Mouse (Mus musculus): Measurements from ENCODE around the gene Tbc1d22a.
A peak's percentile ranks its signal among the peaks of the same experiment; 100 is the strongest.
"Not testable (repeated sequence)": the region's sequence is repeated elsewhere in the genome, so short reads cannot be mapped to it uniquely, and the experiment has no call there.

Tbc1d22a gene

DNA sequence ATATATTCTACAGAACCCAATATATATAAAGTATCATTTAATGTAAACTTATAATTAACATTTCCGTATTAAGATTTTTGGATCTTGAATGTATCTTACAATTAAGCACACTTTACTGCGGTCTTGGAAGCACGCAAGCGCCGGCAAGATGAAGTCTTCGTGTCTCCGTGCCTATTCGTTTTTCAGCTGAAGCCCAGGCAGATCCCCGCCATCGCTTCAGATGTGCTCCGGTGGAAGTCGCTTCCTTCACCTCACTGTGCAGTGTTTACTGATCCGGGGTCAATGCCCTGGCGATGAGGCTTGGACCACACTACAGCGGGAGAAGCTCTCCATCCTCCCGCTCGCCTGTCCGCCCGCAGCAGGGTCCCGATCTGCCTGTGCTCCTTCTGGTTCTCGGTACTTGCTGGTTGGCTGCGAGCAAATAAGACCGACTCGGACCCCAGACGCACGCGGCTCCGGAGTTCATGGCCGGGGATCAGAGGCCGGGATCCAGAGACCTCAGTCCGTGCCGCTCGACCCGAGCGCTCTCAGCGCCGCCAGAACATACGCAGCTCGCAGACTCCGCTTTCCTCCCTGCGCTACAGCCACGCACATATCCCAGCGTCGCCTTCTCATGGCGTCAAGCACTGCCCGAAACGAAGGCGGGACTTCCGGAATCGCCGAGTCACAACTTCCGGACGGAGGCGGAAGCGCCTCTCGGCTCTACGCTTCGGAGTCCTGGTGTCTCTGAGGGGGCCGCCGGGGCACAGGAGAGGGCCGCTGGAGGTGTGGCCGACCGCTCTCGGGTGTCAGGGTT lies at the start of gene Tbc1d22a:
Gene Tbc1d22a (plus strand): TSS at position 707 of the 796 bp plus-strand sequence.
- DNase-seq: peak; percentile 96

DNA sequence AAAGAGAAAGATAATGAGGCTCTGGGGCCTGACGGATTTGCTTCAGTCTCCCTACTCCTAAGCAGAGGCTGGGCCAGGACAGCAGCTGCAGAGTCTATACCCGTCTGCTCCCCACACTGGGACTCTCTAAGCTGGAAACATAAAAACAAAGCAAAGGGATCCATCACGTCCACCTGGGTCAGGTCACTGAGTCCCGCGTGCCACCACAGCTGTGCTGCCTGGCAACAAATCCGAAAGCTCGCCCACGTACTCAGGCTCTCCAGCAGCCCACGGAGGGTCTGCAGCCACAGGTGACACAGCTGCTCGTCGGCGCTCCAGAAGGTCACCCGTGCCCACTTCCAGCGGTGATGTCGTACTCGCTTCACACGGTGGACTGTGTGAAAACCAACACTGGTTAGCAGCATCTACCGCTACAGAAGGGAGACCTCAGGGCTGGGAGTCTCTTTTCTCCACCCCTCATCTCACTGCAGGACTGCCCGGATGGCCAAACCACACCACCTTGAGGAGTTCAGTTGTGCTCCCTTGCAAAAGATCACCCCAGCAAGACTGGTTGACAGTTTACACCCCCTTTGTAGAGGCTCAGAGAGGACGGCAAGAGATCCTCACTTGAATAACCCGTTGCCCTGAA lies 49.4 kb upstream of the Tbc1d22a start:
- DNase-seq: no peak

- DNase-seq: no peak
Measured at GRCm38 (mm10) chr15:86165811-86166590, 48.3 kb upstream of the Tbc1d22a start.

GRCm38 (mm10) chr15:86167032-86167655 lies 47.1 kb upstream of the Tbc1d22a start:
- no peak for DNase-seq

- DNase-seq: no peak
Measured at GRCm38 (mm10) chr15:86167787-86168504, 46.3 kb upstream of the Tbc1d22a start.

GRCm38 (mm10) chr15:86168505-86168867 lies 45.8 kb upstream of the Tbc1d22a start:
- DNase-seq: peak in 1 of 2 experiments; percentile 58

- DNase-seq: no peak
Measured at GRCm38 (mm10) chr15:86168941-86169816, 45.1 kb upstream of the Tbc1d22a start.

DNA sequence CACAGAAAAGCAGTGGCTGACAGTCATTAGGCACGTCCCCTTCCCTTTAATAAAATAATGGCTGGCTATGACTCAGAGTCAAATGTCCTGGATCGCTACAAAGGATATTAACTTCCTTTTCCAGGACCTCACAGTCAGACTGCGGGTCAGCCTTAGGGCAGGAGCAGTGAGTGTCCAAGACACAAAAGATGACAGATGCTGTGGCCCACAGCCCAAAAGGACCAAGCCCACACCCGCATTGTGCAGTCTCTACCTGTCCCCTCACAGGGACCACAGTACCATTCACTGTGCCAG lies 44.5 kb upstream of the Tbc1d22a start:
- peak in 1 of 2 experiments; percentile 48 for DNase-seq

DNA sequence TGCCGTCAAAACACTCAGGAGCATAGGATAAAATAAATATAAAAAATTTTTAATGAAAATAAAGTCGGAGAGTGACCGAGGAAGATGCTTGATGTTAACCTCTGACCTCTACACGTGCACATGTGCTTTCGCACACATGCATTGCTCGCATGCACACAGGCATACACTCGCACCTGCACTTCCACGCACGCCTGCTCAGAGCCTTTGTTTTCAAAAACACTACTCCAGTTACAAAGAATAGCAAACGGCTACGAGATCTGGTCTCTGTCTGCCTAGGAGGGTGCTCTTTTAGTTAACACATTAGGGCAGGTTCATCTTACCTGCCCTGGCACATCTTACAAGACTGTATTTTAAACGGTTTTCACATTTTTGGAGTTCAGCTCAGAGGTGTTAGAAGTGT lies 42.9 kb upstream of the Tbc1d22a start:
- DNase-seq: no peak

- no peak for DNase-seq
Measured at GRCm38 (mm10) chr15:86172124-86172523, 42.1 kb upstream of the Tbc1d22a start.

DNA sequence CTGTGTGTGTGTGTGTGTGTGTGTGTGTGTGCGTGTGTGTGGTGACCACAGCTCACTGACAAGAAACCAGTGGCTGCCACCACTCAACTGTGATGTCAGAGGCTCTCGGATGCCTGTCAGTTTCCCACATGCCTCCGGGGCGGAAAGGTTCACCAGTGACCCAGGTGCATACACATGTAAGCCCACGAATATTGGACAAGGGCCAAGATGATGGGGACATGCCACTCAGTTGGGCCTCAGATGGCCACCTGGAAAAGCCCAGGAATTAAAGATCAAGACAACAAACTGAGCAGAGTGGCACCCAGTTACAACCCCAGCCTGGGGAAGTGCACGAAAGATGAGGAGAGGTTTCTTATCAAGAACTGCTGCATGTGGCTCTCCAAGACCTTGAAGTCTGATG lies 41.7 kb upstream of the Tbc1d22a start:
- DNase-seq: no peak

GRCm38 (mm10) chr15:86173136-86173985 lies 40.9 kb upstream of the Tbc1d22a start:
- DNase-seq: peak; percentile 62 to 75

DNA sequence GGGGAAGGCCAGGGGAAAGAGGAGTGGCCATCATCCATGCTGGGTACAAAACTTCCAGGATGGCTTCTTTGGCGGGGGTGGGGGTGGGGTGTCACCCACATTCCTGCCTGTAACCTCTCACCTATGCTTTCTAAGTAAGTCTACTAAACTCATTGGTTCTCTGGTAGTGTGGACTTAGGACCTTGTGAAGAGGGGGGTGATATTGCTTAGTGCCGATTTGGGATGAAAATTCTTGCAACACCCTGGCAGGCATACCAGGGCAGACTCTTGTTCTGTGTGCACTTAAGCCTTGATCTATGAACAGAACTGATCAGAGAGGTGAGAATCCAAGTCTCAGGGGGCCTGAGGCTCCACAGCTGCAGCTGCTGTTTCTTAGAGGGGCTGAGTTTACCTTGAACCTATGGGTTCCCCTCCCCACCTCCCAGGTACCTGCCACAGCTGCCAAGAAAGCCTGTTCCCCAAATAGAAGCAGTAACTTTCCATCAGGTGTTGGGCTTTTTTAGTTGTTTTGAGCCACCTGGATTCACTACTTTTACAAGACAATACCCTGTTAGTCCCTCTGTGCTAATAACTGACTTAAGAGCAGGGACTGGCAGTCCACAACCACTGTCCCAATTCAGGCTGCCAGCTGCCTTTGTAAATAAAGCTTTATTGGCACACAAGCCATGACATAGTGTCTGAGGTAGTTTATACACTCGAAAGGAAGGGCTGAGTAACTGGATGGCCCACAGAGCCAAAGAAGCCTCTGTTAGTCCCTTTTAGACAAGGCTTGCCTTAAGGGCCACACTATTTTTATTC lies 38.8 kb upstream of the Tbc1d22a start:
- DNase-seq: no peak

DNA sequence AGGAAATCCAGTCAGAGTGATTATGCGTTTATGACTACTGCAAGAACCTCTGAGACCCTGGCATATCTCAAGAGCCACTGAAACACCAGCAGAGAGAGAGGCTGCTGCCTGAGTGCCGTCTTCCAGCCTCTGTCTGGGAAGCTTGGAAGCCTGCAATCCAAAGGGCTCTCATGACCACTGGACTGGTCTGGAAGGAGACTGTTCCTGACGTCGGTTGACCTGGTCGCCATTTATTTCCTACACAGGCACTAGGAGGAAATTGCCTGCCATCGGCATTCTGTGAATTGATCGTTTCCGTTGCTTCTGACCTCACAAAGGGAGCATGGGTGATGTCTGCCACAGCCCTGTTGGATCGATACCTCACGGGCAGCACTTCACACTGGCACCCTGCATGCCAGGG lies 38.1 kb upstream of the Tbc1d22a start:
- DNase-seq: no peak

DNA sequence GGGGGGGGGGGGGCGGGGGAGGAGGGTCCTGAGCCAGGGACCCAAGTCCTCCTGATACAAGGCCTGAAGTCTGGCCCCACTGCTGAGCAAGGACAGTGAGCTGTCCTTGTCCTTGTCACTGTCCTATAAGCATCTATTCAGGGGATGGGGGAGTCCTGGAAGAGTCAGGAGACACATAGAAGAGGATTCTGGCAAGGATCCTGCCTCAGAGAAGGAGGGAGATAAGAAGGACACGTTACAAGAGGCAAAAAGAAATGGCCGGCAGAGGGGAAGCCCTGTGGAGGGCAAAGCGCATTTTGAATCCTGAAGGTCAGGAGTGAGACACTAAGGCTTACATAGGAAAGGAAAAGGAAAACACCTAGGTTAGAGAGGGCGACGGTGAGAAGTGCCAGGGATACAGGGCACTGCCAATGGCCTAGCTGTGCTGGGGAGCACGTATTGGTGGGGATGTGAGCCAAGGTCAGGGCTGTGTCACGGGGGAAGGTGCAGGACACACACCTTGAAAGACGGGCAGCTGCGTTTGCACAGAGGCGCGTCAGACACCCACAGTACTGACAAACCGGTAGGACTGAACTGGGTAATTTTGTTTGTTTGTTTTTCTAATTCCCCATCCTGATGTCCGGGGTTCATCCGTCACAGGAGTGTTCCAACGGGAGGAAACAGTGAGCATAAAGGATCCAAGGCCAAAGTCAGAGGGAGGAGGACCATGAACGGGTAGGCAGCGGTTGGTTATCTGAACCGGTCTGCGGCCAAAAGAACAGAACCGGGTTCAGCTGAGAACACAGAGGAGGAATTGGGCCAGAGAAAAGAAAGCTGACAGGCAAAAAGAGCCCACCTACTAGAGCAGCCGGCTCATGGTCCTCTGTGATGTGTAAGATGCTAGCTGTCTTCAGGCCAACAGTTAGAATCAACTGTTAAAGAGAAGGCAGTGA lies 37.2 kb upstream of the Tbc1d22a start:
- DNase-seq: no peak

DNA sequence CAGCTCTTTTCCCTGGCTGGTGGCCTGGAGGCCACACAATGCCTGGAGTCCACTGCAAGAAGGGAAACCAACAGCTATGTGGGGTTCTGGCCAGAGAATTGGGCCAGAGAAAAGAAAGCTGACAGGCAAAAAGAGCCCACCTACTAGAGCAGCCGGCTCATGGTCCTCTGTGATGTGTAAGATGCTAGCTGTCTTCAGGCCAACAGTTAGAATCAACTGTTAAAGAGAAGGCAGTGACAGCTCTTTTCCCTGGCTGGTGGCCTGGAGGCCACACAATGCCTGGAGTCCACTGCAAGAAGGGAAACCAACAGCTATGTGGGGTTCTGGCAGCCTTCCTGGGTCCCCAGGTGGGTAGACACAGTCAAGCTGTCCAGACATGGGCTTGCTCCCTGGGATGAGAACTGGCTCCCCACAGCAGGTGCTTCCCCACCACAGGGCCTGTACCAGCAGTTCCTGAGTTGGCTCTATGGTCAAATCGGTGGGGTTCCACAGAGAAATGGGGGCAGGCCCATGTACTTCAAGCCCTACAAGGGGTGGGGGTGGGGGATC lies 36.5 kb upstream of the Tbc1d22a start:
- DNase-seq: not testable (repeated sequence)

DNA sequence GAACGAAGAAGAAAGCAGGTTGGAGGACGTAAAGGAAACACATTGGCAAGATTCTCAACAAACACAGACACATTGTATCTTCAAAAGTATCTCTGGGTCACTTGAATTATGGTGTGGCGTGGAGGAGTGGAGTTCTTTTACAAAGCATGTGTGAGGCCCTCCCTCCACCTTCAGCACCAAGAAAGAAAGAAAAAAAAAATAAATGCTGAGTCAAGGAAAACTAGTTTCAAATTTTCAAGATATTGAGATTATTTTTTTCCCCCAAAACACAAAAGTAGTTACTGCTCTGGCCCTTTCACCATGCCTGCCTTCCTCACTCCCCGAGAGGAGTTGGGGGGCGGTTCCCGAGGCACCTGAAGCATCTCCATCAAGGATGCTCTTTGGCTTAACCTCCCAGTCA lies 35.7 kb upstream of the Tbc1d22a start:
- DNase-seq: no peak

DNA sequence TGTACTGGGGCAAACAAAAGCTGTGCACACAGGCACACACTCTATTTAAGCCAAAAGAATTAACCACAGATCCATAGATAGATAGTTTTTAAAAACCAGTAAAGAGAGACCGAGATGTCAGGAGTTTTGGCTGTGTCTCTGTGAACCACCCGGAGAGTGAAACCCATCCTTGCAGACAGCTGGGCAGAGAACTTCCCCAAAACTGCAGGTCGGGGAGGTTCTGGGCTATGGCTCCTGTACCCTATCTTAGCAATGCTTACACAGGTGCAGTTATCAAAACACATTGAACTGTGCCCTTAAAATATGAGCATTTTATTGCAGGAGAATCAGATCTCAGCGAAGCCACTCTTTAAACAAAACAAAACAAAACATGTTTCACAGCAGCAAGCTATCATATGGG lies 33.8 kb upstream of the Tbc1d22a start:
- DNase-seq: no peak
